Comparison of ENCODE assay signal across 11 mouse cellular contexts in genomic region chr13:63139463-63140226, GRCm38 (mm10).
A peak's percentile ranks its signal among the peaks of the same experiment; 100 is the strongest.
DNase-seq lines count a peak whose midpoint lies in the region; ATAC-seq lines count a peak whose summit lies in the region.
"Had no signal": no experiment of that assay in that cellular context is flagged by ENCODE, and none has a peak within 500 bp of the region (broad histone marks: within the 10 kb centered on the region; RNA-seq: fewer than 3 reads in every experiment).

No protein-coding gene starts in this region.

- H3K4me3 ChIP-seq in heart, embryonic 15.5 days: no peak overlapping the region
- H3K4me3 ChIP-seq in midbrain, embryonic 16.5 days (ENCODE audit: low read depth, low read length): no peak overlapping the region
- H3K4me3 ChIP-seq: hindbrain, embryonic 13.5 days; liver, embryonic 15.5 days; midbrain, embryonic 12.5 days had no signal

- ATAC-seq in heart, embryonic 15.5 days (replicated peaks; ENCODE audit: insufficient number of reproducible peaks, insufficient read depth, low FRiP score, low read depth): no peak
- no peak for ATAC-seq in midbrain, embryonic 16.5 days

- H3K9me3 ChIP-seq in heart, embryonic 15.5 days (replicated peaks): no peaks in the 10 kb centered on the region
- no peaks in the 10 kb centered on the region for H3K9me3 ChIP-seq in midbrain, embryonic 16.5 days (replicated peaks; ENCODE audit: control insufficient read depth, low read length, poor library complexity, severe bottlenecking)
- H3K9me3 ChIP-seq: hindbrain, embryonic 13.5 days; liver, embryonic 15.5 days; midbrain, embryonic 12.5 days had no signal

- H3K27me3 ChIP-seq in heart, embryonic 15.5 days: no peaks in the 10 kb centered on the region
- no peaks in the 10 kb centered on the region for H3K27me3 ChIP-seq in midbrain, embryonic 16.5 days (ENCODE audit: control insufficient read depth, insufficient read depth, low read depth, low read length)
- H3K27me3 ChIP-seq: hindbrain, embryonic 13.5 days; liver, embryonic 15.5 days; midbrain, embryonic 12.5 days had no signal

- peaks cover 3% of the 10 kb centered on the region; the same call in 1 of the 2 replicates for H3K4me1 ChIP-seq in heart, embryonic 15.5 days (replicated peaks)
- no peaks in the 10 kb centered on the region for H3K4me1 ChIP-seq in midbrain, embryonic 16.5 days (ENCODE audit: control insufficient read depth, insufficient read depth, low read length)
- H3K4me1 ChIP-seq: liver, embryonic 15.5 days; midbrain, embryonic 12.5 days had no signal

- H3K27ac ChIP-seq in heart, embryonic 15.5 days: peak overlapping the region; percentile 68
- no peak overlapping the region for H3K27ac ChIP-seq in midbrain, embryonic 16.5 days (ENCODE audit: low read length)
- H3K27ac ChIP-seq: hindbrain, embryonic 13.5 days; liver, embryonic 15.5 days; midbrain, embryonic 12.5 days had no signal

- no peaks in the 10 kb centered on the region for H3K36me3 ChIP-seq in heart, embryonic 15.5 days
- no peaks in the 10 kb centered on the region for H3K36me3 ChIP-seq in midbrain, embryonic 16.5 days (ENCODE audit: control insufficient read depth, insufficient read depth, low read length)
- H3K36me3 ChIP-seq: hindbrain, embryonic 13.5 days; liver, embryonic 15.5 days; midbrain, embryonic 12.5 days had no signal

- no peak overlapping the region for H3K4me2 ChIP-seq in heart, embryonic 15.5 days
- H3K4me2 ChIP-seq in midbrain, embryonic 16.5 days (ENCODE audit: low read length): no peak overlapping the region
- H3K4me2 ChIP-seq: hindbrain, embryonic 13.5 days; liver, embryonic 15.5 days; midbrain, embryonic 12.5 days had no signal

- peak; percentile 49 for DNase-seq in kidney, postnatal 14 days
- no peak for DNase-seq in kidney, postnatal 10 days
- peak; percentile 24 for DNase-seq in testis, postnatal 10 days (ENCODE audit: low spot score)
- DNase-seq in testis, postnatal 14 days (ENCODE audit: low spot score): no peak
- DNase-seq in urinary bladder, postnatal 10 days (ENCODE audit: low spot score): no peak
- DNase-seq: layer of hippocampus, adult 9-11 months had no signal

- H3K9ac ChIP-seq in heart, embryonic 15.5 days: no peak overlapping the region
- no peak overlapping the region for H3K9ac ChIP-seq in midbrain, embryonic 16.5 days (ENCODE audit: low read depth, low read length)
- H3K9ac ChIP-seq: hindbrain, embryonic 13.5 days; liver, embryonic 15.5 days; midbrain, embryonic 12.5 days had no signal

- 69% methylated on average over 10 of the region's 10 CpGs for WGBS in heart, embryonic 15.5 days
- WGBS in midbrain, embryonic 16.5 days: 92% methylated on average over 10 of the region's 10 CpGs

Comparison
In these comparisons a context has a peak if more than half of its experiments do, and no peak if none do; other contexts are left out.
1. DNase-seq: peak in kidney, postnatal 14 days (single experiment) and testis, postnatal 10 days (single experiment); none in kidney, postnatal 10 days (single experiment), testis, postnatal 14 days (single experiment) and urinary bladder, postnatal 10 days (single experiment).